Mouse (Mus musculus) stomach, postnatal 0 days (tissue): Measurements from ENCODE around the gene Tpd52l2. TPM values are rescaled to one million over a fixed set of nuclear protein-coding genes. Genes with fewer than 3 reads are reported as not detected.

Source experiments
- ATAC-seq: fragments of 200-750 bp; cut with Nextera tagmentation; 2 replicates; pipeline ENCODE4 v1.8.0; 2017; ENCODE audit not compliant: low FRiP score, low TSS enrichment
- DNase-seq: peaks from one replicate; pipeline ENCODE4 v3.0.0-alpha.2; 2016; ENCODE audit warnings: low spot score
- H3K27ac ChIP-seq: fragments of 300-500 bp; sonication (generic); replicated peaks from 2 replicates; pipeline ENCODE4 v1.5.1; 2014; ENCODE audit warnings: mild to moderate bottlenecking, control low read depth
- H3K27me3 ChIP-seq: fragments of 300-500 bp; sonication (generic); 2 replicates; pipeline ENCODE4 v1.6.1; 2014; ENCODE audit warnings: low read length; ENCODE audit not compliant: control insufficient read depth, insufficient read depth
- H3K36me3 ChIP-seq: fragments of 300-500 bp; sonication (generic); 2 replicates; pipeline ENCODE4 v1.6.1; 2014; ENCODE audit warnings: low read length, mixed read lengths; ENCODE audit not compliant: control insufficient read depth, insufficient read depth
- H3K4me1 ChIP-seq: fragments of 300-500 bp; sonication (generic); replicated peaks from 2 replicates; pipeline ENCODE4 v1.6.1; 2014; ENCODE audit warnings: antibody characterized with exemption; ENCODE audit not compliant: control insufficient read depth, insufficient read depth
- H3K4me2 ChIP-seq: fragments of 300-500 bp; sonication (generic); replicated peaks from 2 replicates; pipeline ENCODE4 v1.6.1; 2014; ENCODE audit warnings: low read depth, mild to moderate bottlenecking, control low read depth, moderate library complexity
- H3K4me3 ChIP-seq: fragments of 300-500 bp; sonication (generic); 2 replicates; pipeline ENCODE4 v1.5.1; 2014; ENCODE audit warnings: low read depth, low read length, control low read depth
- H3K9ac ChIP-seq: fragments of 300-500 bp; sonication (generic); 2 replicates; pipeline ENCODE4 v1.6.1; 2014; ENCODE audit warnings: mild to moderate bottlenecking, low read length, control low read depth, mixed read lengths
- H3K9me3 ChIP-seq: fragments of 300-500 bp; sonication (generic); 2 replicates; pipeline ENCODE4 v1.6.1; 2016; ENCODE audit warnings: low read length; ENCODE audit not compliant: control insufficient read depth
- CTCF ChIP-seq: IDR thresholded peaks from 2 replicates; pipeline ENCODE4 v1.5.1; 2016; ENCODE audit warnings: antibody characterized with exemption, low read depth, mild to moderate bottlenecking, moderate library complexity
- EP300 ChIP-seq: optimal IDR thresholded peaks from 2 replicates; pipeline ENCODE3; 2016; ENCODE audit warnings: antibody characterized with exemption
- WGBS: fragments of 180-500 bp; shearing (Covaris S2); extraction: QIAGEN DNeasy Blood & Tissue Kit; methylation state at CpG from one replicate; pipeline ENCODE4 v1.1.7; 2014; 5-methylcytosine and 5-hydroxymethylcytosine counted together
- polyA plus RNA-seq: library from polyadenylated mRNA; unstranded; fragments of >200 nt; fragmentation: Nextera tagmentation; extraction: Ambion mirVana; gene quantifications from 2 replicates; pipeline ENCODE4 v1.2.1, GENCODE M21; 2015

Gene Tpd52l2
- polyA plus RNA-seq, 1 experiment from 2014 or later, result 104 TPM

DNA sequence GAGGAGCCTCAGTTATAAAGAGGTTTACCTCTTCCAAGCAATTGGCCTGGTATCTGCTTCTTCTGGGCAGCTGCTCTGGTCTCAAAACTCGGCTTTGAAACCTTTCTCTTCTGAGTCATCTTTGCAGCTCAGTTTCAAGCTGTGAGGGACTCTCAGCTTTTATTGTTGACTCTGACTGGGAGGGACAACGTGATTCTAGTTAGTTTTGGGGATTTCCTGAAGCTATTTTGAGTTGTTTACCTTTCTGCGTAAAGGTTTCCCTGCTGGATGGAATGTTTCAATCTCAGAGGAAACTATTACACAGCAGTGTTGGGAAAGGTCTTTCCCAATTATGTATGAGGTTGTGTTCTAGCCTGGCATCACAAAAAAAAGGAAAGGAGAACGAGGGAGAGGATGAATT is 1.7 kb downstream of the Tpd52l2 start:
- H3K27ac ChIP-seq, result no peak overlapping the region
- H3K4me2 ChIP-seq, result no peak overlapping the region
- WGBS, result 54% methylated on average over 4 of the region's 4 CpGs
- TF ChIP-seq CTCF, result no peak
- no peak for TF ChIP-seq EP300
- no peaks in the 10 kb centered on the region for H3K4me1 ChIP-seq
- H3K4me3 ChIP-seq, result no peak overlapping the region
- ATAC-seq, result no peak
- H3K9ac ChIP-seq, result no peak overlapping the region
- H3K36me3 ChIP-seq, result peaks cover 17% of the 10 kb centered on the region; the same call in 1 of the 2 replicates
- DNase-seq, result no peak
- H3K9me3 ChIP-seq, result no peaks in the 10 kb centered on the region
- no peaks in the 10 kb centered on the region for H3K27me3 ChIP-seq

DNA sequence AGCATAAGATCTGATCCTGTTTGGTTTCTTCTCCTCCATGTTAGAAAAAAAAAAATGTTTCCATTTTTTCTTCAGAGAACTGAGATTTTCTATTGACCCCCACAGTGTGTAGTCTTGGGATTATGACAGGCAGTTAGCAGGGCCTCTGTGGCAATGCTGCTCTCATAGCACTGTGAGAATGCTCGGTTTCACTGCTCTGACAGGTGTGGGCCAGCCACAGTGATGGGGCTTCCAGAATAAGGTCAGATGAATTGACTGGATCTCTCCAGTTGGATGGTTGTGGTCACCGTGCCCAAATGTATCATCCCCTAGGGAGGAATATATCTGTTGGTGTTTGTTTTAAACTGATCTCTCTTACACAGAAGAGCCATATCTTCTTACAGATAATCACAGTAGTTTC is 12.2 kb downstream of the Tpd52l2 start:
- no peak for ATAC-seq

GRCm38 (mm10) chr2:181511231-181511630 is 14.3 kb downstream of the Tpd52l2 start:
- ATAC-seq (no peak), DNase-seq (no peak)
- H3K4me1 ChIP-seq, result no peaks in the 10 kb centered on the region
- 94% methylated on average over 8 of the region's 8 CpGs for whole genome bisulfite sequencing
- H3K27ac ChIP-seq, result no peak overlapping the region
- H3K4me3 ChIP-seq, result no peak overlapping the region
- TF ChIP-seq EP300, result no peak
- TF ChIP-seq CTCF, result no peak
- no peaks in the 10 kb centered on the region for H3K9me3 ChIP-seq
- no peak overlapping the region for H3K4me2 ChIP-seq
- H3K27me3 ChIP-seq, result no peaks in the 10 kb centered on the region
- H3K36me3 ChIP-seq, result peaks cover 24% of the 10 kb centered on the region
- no peak overlapping the region for H3K9ac ChIP-seq

More for the DNA sequence above, 12.2 kb downstream of the Tpd52l2 start:
- Histone ChIP-seq H3K36me3 (peaks cover 16% of the 10 kb centered on the region), H3K27ac (no peak overlapping the region), H3K4me2 (no peak overlapping the region), H3K9ac (no peak overlapping the region), H3K9me3 (no peaks in the 10 kb centered on the region), H3K4me1 (no peaks in the 10 kb centered on the region), H3K27me3 (no peaks in the 10 kb centered on the region), H3K4me3 (no peak overlapping the region)
- TF ChIP-seq EP300 (no peak), CTCF (no peak)
- no peak for DNase-seq
- WGBS, result 89% methylated on average over 2 of the region's 2 CpGs

GRCm38 (mm10) chr2:181519201-181519600 is 22.3 kb downstream of the Tpd52l2 start:
- Histone ChIP-seq H3K4me2 (peak overlapping the region; percentile 57), H3K4me1 (peaks cover 4% of the 10 kb centered on the region; the same call in 1 of the 2 replicates), H3K36me3 (peaks cover 14% of the 10 kb centered on the region; the same call in 1 of the 2 replicates), H3K9ac (0 out of 2 replicates have a peak overlapping the region, but pooled peaks have one; percentile 13), H3K9me3 (no peaks in the 10 kb centered on the region), H3K27me3 (no peaks in the 10 kb centered on the region), H3K4me3 (peak overlapping the region; percentile 91), H3K27ac (peak overlapping the region; percentile 98)
- DNase-seq (no peak), ATAC-seq (no peak)
- no peak for TF ChIP-seq CTCF
- no peak for TF ChIP-seq EP300
- WGBS, result 67% methylated on average over 3 of the region's 3 CpGs

- Histone ChIP-seq H3K4me2 (peak within 1 kb of the TSS; percentile 57), H3K9me3 (no peaks in the 10 kb centered on the region), H3K4me1 (peaks cover 4% of the 10 kb centered on the region; the same call in 1 of the 2 replicates), H3K36me3 (peaks cover 12% of the 10 kb centered on the region; the same call in 1 of the 2 replicates), H3K4me3 (peak within 1 kb of the TSS; percentile 91), H3K27me3 (no peaks in the 10 kb centered on the region), H3K9ac (peak within 1 kb of the TSS; percentile 96), H3K27ac (peak within 1 kb of the TSS; percentile 98)
- TF ChIP-seq EP300, result no peak
- TF ChIP-seq CTCF, result peak; percentile 16
- ATAC-seq (peak; percentile 98), DNase-seq (peak; percentile 99)
- WGBS, result under 1% methylated on average over 70 of the region's 74 CpGs
Measured at GRCm38 (mm10) chr2:181520118-181520935, 23.4 kb downstream of the Tpd52l2 start, which contains the start of gene Dnajc5. Gene Dnajc5 (plus strand): TSS chr2:181520485.

DNA sequence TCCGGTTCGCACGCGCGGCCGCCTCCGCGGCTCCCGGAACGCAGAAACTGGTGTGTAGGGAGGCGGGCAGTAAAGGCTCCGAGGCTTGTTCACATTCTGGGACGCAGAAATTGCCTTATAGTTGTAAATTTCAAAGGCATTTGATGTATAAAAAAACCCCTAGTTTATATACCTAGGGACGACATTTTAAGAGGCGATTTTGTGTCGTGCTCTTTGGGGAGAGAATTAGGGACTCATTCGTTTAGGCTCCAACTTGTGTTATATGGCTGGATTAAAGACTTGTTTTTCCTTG is 23.9 kb downstream of the Tpd52l2 start:
- no peak for TF ChIP-seq CTCF
- no peak for TF ChIP-seq EP300
- H3K4me3 ChIP-seq, result peak overlapping the region; percentile 91

More for the DNA sequence above, 23.9 kb downstream of the Tpd52l2 start:
- peaks cover 4% of the 10 kb centered on the region; the same call in 1 of the 2 replicates for H3K4me1 ChIP-seq
- DNase-seq (no peak), ATAC-seq (no peak)
- H3K27ac ChIP-seq, result peak overlapping the region; percentile 98
- 0% methylated on average over 17 of the region's 17 CpGs for WGBS
- H3K27me3 ChIP-seq, result no peaks in the 10 kb centered on the region
- H3K36me3 ChIP-seq, result peaks cover 10% of the 10 kb centered on the region; the same call in 1 of the 2 replicates
- H3K4me2 ChIP-seq, result peak overlapping the region; percentile 57
- peak overlapping the region; percentile 96 for H3K9ac ChIP-seq
- no peaks in the 10 kb centered on the region for H3K9me3 ChIP-seq
